Mouse (Mus musculus) erythroblast, embryonic 14.5 days (primary cell): ENCODE data around the gene Cbl. TPM values are rescaled to one million over a fixed set of nuclear protein-coding genes. Genes with fewer than 3 reads are reported as not detected.

Experiments used
- H3K27me3 ChIP-seq: 2 replicates; pipeline ENCODE4 v1.6.1; 2012; ENCODE audit warnings: inconsistent platforms; ENCODE audit not compliant: control insufficient read depth
- H3K36me3 ChIP-seq: 2 replicates; pipeline ENCODE4 v1.6.1; 2012; ENCODE audit warnings: mild to moderate bottlenecking, inconsistent platforms; ENCODE audit not compliant: control insufficient read depth
- H3K4me1 ChIP-seq: 2 replicates; pipeline ENCODE4 v1.6.1; 2012; ENCODE audit warnings: inconsistent platforms; ENCODE audit not compliant: control insufficient read depth
- H3K4me3 ChIP-seq: replicated peaks from 2 replicates; pipeline ENCODE3; 2012; ENCODE audit warnings: moderate library complexity, mild to moderate bottlenecking, inconsistent platforms
- H3K9me3 ChIP-seq: 2 replicates; pipeline ENCODE4 v1.6.1; 2012; ENCODE audit warnings: low read length, inconsistent platforms, mixed read lengths; ENCODE audit not compliant: control insufficient read depth
- GATA1 ChIP-seq: IDR thresholded peaks from 2 replicates; pipeline ENCODE4 v1.6.1; 2012; ENCODE audit warnings: low read length, inconsistent platforms, mixed read lengths
- TAL1 ChIP-seq: IDR thresholded peaks from 3 replicates; pipeline ENCODE4 v1.6.1; 2012; ENCODE audit warnings: low read length, inconsistent platforms, mixed read lengths
- polyA plus RNA-seq: library from polyadenylated mRNA; stranded (reverse); fragments of >175 nt; gene quantifications from 2 replicates; pipeline ENCODE4 v1.2.3, GENCODE M21; 2012

Gene Cbl
- polyA plus RNA-seq, 1 experiment: 0.16 TPM

GRCm38 (mm10) chr9:44108269-44109055 is 125.4 kb downstream of the Cbl start:
- Histone ChIP-seq H3K4me3 (no peak overlapping the region), H3K4me1 (peaks cover 52% of the 10 kb centered on the region), H3K9me3 (no peaks in the 10 kb centered on the region), H3K36me3 (peaks cover 81% of the 10 kb centered on the region), H3K27me3 (no peaks in the 10 kb centered on the region)
- no peak for TF ChIP-seq TAL1

GRCm38 (mm10) chr9:44107557-44108179 is 126.2 kb downstream of the Cbl start:
- Histone ChIP-seq H3K4me1 (peaks cover 52% of the 10 kb centered on the region), H3K27me3 (no peaks in the 10 kb centered on the region), H3K4me3 (no peak overlapping the region), H3K36me3 (peaks cover 84% of the 10 kb centered on the region), H3K9me3 (no peaks in the 10 kb centered on the region)
- TF ChIP-seq GATA1 (no peak), TAL1 (no peak)

GRCm38 (mm10) chr9:44107110-44107509 is 126.7 kb downstream of the Cbl start, which contains the start of gene C1qtnf5:
TSS of gene C1qtnf5 (plus strand) at chr9:44107245.
- Histone ChIP-seq H3K4me1 (peaks cover 48% of the 10 kb centered on the region), H3K27me3 (no peaks in the 10 kb centered on the region), H3K9me3 (no peaks in the 10 kb centered on the region), H3K36me3 (peaks cover 86% of the 10 kb centered on the region), H3K4me3 (no peak within 1 kb of the TSS)
- TF ChIP-seq GATA1 (no peak), TAL1 (no peak)

GRCm38 (mm10) chr9:44106596-44106995 is 127.3 kb downstream of the Cbl start:
- H3K4me1 ChIP-seq: peaks cover 44% of the 10 kb centered on the region
- no peak for TF ChIP-seq TAL1
- no peak for TF ChIP-seq GATA1
- H3K36me3 ChIP-seq: peaks cover 82% of the 10 kb centered on the region
- no peaks in the 10 kb centered on the region for H3K9me3 ChIP-seq
- no peaks in the 10 kb centered on the region for H3K27me3 ChIP-seq
- H3K4me3 ChIP-seq: no peak overlapping the region

GRCm38 (mm10) chr9:44106182-44106581 is 127.7 kb downstream of the Cbl start:
- peaks cover 80% of the 10 kb centered on the region for H3K36me3 ChIP-seq
- no peak overlapping the region for H3K4me3 ChIP-seq
- no peaks in the 10 kb centered on the region for H3K27me3 ChIP-seq
- no peaks in the 10 kb centered on the region for H3K9me3 ChIP-seq
- peaks cover 42% of the 10 kb centered on the region for H3K4me1 ChIP-seq
- TF ChIP-seq GATA1 (no peak), TAL1 (no peak)

GRCm38 (mm10) chr9:44105781-44106180 is 128.1 kb downstream of the Cbl start:
- Histone ChIP-seq H3K4me1 (peaks cover 42% of the 10 kb centered on the region), H3K27me3 (no peaks in the 10 kb centered on the region), H3K4me3 (no peak overlapping the region), H3K9me3 (no peaks in the 10 kb centered on the region), H3K36me3 (peaks cover 78% of the 10 kb centered on the region)
- TF ChIP-seq TAL1 (no peak), GATA1 (no peak)

GRCm38 (mm10) chr9:44104881-44105280 is 129.0 kb downstream of the Cbl start:
- peaks cover 34% of the 10 kb centered on the region for H3K4me1 ChIP-seq
- TF ChIP-seq GATA1 (no peak), TAL1 (no peak)
- H3K9me3 ChIP-seq: no peaks in the 10 kb centered on the region
- no peak overlapping the region for H3K4me3 ChIP-seq
- H3K27me3 ChIP-seq: no peaks in the 10 kb centered on the region
- H3K36me3 ChIP-seq: peaks cover 71% of the 10 kb centered on the region

GRCm38 (mm10) chr9:44101490-44101889 is 132.4 kb downstream of the Cbl start, which contains the start of gene Mfrp:
TSS of gene Mfrp (plus strand) at chr9:44101729.
- Histone ChIP-seq H3K27me3 (no peaks in the 10 kb centered on the region), H3K36me3 (peaks cover 42% of the 10 kb centered on the region), H3K4me1 (peaks cover 5% of the 10 kb centered on the region), H3K9me3 (no peaks in the 10 kb centered on the region), H3K4me3 (no peak within 1 kb of the TSS)
- TF ChIP-seq TAL1: no peak
- no peak for TF ChIP-seq GATA1

- no peaks in the 10 kb centered on the region for H3K9me3 ChIP-seq
- H3K4me1 ChIP-seq: peaks cover 2% of the 10 kb centered on the region
- no peaks in the 10 kb centered on the region for H3K27me3 ChIP-seq
- no peak for TF ChIP-seq TAL1
- TF ChIP-seq GATA1: no peak
- peaks cover 12% of the 10 kb centered on the region for H3K36me3 ChIP-seq
- no peak overlapping the region for H3K4me3 ChIP-seq
These were observed 137.3 kb downstream of the Cbl start for GRCm38 (mm10) chr9:44096536-44096935.
